Mouse (Mus musculus): ENCODE measurements at regions not wholly inside any gene's neighbourhood (a gene's known extent, or its start where the extent isn't known, plus 50 kb on each side); places are given as distances from the start of the nearest gene placed in this dataset.
A peak's percentile ranks its signal among the peaks of the same experiment; 100 is the strongest.
"Not testable (repeated sequence)": the region's sequence is repeated elsewhere in the genome, so short reads cannot be mapped to it uniquely, and the experiment has no call there.

DNA sequence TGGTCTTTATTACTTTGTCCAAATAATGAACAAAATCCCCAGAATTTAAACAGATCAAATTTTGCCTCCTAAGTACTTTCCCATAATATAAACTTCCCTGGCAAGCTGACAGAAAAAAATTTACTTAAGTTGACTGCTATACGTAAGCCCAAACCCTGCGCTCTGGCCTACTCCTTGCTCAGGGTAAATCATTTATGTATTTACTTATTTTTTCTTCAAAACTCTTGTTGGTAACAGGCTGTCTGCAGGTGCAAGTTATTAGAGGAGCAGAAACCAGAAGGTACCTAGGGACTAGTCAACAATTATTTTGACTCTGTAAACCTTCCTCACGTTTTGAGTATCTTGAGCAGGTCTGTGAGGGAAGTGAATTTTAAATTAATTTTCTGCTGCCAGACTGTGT is 2615.7 kb downstream of the Poteg start:
- DNase-seq (ENCODE audit: low spot score in 2 of 2): no peak

DNA sequence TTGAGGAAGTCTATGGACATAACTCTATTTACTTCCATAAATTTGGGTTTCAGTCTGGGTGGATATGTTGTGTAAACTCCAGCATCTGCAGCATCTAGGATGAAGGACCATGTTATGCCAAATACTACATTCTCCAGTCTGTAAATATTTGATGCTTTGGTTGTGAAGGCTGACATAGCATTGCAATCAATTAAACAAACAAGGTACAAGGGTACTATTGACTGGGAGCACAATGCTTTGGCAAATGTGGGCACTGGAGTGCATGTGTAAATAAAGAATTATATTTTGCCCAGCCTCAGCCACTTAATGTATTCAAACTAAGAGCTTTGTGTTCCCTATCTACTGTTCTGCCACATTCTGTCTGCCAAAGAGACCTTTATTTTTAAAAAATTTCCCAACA is 2630.3 kb downstream of the Poteg start:
- no peak for DNase-seq (ENCODE audit: low spot score in 2 of 2)

DNA sequence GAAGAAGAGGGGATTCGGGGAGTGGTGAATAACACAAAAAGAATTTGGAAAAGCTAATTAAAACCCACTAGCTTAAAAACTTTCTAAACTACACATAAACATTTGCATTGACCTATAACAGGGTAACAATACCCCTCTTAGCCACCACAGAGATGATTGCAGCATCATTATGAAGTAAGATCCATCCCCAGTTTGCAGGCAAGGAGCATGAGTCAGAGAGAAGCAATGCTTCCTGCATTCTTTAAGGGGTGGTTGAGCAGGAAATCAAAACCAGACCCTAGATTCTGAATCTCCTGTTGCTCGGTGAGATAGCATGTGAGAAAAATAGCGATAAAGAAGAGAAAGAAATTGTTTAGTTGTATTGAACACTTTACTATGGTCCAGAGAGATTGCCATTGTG is 2680.3 kb downstream of the Poteg start:
- no peak for DNase-seq (ENCODE audit: low spot score in 2 of 2)

DNA sequence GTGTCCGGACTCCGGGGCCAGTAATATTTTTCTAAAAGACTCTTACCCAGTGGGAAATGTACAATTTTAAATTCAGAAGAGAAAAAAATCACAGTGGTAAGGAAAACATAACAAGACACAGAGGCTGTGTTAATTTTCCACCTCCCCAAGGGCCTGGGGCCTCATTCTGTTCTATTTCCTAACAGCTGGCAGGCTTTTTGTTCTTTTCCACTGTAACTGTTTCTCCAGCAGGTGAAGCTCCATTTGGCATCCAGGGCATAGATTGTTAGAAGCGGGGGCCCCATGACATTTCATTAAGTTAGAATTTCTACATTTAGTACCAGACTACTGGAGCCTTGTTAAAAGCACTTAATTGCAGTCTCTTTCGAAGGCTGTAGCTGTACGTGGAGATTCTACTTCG is 2687.5 kb downstream of the Poteg start:
- no peak for DNase-seq (ENCODE audit: low spot score in 2 of 2)

DNA sequence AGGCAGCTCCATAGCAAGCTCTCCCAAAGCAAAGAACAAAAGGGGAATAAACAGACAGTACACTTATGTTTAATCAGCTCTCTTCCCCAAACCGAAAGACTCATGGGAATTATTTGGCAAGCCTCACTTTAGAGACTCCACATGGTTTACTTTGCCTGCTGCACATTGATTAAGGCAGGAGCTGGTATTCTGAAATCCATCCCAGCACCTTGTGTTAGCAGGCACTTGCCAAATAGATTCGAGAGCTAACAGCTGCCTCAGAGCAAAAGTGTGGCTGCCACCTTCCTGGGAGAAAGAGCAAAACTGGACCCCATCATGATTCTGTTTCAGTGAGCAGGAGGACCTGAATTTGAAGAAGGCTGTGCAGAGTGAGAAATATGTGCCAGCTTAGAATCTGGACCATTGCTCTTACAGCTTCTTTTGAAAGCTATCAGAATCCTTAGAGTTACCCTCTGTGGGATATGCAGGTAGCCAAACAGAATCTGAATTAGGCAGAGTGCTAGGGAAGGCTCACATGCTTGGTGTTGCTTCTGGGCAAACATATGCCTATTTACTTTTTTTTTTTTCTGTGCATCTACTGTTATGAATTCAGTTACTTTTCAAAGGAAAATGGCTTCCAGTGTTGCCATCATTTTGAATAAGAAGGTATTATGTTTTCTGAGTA is 2703.8 kb downstream of the Poteg start:
- DNase-seq (ENCODE audit: low spot score in 2 of 2): no peak

DNA sequence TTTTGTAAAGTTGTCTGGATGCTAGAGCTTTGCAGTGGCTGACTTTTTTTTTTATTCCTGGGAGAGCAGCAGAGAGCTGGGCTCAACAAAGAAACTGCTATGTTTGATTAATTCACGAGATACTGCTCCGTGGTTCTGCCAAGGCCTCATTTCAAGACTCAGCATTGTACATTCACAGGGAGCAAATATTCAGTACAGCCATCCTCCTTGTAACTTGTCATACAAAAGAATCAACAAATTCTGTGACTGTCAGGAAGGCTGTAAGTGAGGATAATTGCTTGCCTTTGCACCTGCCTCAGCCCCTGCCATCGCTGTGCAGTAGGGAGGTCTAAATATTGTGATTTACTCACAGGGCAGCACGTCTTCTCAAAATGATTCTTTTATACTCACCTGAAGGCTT is 2705.5 kb downstream of the Poteg start:
- no peak for DNase-seq (ENCODE audit: low spot score in 2 of 2)

DNA sequence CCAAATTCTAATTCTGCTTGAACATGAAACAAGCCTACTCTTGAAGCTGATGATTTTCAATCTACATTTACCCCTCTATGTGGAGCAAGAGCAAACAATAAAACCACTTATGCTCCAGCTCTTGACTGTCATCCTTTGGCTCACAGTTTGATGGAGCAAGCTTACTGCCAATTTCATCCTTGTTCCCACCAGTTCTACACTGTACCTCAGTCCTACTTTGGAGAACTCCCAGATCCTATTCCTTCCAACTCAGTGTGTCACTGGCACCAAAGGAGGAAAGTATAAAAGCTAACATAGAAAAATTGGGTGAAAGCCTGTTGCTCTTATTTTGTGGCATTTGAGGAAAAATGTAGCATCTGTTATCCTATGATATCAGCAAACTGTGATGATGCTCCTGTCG is 2724.4 kb downstream of the Poteg start:
- DNase-seq (ENCODE audit: low spot score in 2 of 2): no peak

DNA sequence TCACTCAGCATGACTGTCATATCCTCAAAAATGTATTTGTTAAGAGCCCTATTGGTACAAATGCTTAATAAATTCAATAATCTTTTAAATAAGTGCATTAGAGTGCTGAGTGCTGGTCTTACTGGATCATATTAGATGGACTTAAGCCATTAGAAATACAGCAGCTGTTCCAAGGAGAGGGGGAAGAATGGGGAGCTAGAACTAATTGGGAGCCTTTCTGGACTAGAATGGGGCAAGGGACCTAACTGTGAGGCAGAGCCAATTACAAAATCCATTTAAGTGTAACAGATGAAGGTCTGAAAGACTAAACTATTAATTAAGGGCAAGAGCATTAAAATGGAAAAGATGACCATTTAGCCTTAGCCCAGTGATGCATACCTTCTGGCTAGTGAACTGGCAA is 2755.3 kb downstream of the Poteg start:
- not testable (repeated sequence) for DNase-seq (ENCODE audit: low spot score in 2 of 2)

DNA sequence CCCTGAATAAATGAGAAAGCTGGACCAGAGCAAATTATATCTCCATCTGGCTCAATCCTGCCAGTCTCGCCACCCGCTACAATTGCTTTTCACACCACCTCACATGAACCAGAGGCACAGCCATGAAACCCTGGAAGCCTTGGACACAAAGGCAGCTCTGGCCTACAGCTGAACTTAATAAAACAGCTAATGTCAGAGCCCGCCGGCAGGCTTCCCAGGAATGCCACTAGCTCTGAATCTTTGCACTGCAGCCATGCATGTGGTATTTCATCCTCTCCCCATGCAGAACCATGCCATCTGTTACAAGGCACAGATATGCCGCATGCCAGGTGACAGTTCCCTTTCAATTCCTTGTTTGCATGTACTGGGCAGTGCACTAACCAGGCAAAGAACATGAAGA is 2779.9 kb downstream of the Poteg start:
- DNase-seq (ENCODE audit: low spot score in 2 of 2): no peak

DNA sequence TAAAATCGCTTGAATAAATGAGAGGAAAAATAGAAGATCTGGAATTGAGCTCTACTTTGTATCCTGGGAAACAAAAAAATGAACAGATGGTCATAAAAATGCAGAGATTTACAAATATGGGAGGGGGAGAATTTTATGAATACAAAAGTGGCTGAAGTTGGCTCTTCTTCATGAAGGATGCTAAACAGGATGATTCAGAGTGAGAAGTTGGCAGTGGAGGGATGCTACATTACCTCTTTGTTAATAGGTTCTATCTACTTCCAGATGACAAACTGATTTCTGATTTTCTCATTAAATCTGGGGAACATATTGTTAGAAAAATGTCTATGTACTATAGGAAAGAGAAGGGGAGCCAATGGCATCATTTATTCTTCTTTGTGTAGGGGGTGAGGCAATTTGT is 2785.8 kb downstream of the Poteg start:
- no peak for DNase-seq (ENCODE audit: low spot score in 2 of 2)

DNA sequence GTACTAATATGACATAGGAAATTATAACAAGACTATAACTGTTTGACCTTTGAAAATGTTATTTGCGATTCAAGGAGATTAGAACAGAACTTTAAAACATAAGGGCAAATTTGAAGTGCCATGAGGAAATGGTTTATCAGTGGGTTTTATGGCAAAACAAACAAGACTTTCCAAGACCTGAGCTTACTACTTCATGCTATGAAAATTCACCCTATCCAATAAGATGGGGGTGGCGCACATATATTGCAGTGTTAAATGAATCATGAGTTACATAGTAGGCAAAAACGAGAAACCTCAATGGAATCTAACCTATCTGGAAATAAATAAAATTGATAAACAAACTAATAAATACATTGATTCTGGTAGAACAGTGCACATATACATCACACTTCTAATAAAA is 2804.3 kb downstream of the Poteg start:
- DNase-seq (ENCODE audit: low spot score in 2 of 2): no peak

DNA sequence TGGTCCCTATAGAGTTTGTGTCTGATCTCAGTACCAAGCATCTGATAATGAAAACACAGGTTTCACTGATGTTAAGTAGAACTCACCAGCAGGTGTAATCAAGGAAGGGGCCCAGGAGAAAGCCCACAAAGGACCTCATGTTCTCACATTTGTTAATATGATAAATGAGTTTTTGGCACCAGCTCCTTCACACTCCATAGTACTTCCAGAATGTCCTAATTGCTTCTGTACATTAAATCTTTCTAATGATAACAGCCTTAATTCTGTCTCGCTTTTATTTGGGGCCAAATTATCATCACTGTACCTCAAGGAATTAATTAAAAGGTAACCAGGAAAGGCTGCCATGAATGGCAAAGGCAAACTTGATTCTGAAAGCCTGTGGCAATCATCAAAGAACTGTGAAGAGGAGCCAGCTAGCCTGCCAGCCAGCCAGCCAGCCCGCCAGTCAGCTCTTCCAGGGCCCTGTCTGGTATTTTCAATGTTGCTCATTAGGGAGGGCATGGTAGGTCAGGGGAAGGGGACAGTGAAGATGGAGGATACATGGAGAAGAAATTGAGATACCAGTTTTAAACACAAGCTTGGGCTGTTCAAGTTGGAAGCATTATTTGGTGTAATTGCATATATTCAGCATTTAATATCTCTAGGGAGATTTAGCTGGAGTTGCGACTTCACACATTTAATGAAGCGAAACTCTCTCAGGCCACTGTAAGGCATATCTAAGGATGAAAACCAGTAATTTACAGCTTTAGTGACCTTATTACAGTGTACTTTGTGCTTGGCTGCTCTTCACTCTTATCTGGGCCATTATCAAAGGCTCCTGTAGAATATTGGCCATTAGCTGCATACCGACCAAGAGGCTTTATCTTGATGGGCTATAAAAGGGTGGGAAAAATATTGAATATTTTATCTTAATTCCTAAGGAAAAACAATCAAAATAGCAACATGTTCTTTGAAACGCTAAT is 2822.8 kb downstream of the Poteg start:
- no peak for DNase-seq (ENCODE audit: low spot score in 2 of 2)

DNA sequence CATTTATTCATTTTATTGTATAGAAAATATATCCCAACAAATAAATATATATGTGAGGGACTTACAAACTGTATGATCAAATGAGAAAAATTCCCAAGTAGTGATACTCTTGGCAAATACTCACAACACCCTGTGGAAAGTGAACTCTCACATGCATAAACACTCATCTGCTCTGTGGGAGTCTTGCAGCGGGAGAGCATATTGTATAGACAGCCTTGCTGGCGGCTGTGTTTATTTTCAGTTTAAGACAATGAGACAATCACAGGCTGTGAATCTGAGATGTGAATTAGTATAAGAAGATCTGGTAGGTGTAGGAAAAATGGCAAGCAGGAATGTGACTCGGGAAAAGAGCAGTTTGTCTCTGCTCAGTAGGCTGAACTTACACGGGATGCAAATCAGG is 2841.7 kb downstream of the Poteg start:
- peak; percentile 5 to 16 for DNase-seq (ENCODE audit: low spot score in 2 of 2)

DNA sequence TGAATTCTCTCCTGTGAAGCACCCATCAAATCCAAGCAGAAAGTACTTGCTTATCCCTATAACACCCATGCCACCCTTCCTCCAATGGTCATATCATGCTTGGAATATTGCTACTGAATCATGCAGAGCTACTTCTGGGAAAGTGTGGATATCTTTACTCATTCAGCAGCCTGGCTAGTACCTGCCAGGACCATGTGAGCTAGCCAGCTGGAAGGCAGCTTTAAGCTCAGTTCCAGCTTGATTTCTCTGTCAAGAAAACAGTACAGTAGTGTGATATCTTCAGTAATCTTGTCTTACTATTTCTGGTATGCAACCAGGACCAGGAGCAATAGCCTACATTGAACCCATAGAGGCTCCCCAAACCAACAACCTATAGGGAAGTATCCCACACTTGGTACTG is 2883.7 kb downstream of the Poteg start:
- no peak for DNase-seq (ENCODE audit: low spot score in 2 of 2)

DNA sequence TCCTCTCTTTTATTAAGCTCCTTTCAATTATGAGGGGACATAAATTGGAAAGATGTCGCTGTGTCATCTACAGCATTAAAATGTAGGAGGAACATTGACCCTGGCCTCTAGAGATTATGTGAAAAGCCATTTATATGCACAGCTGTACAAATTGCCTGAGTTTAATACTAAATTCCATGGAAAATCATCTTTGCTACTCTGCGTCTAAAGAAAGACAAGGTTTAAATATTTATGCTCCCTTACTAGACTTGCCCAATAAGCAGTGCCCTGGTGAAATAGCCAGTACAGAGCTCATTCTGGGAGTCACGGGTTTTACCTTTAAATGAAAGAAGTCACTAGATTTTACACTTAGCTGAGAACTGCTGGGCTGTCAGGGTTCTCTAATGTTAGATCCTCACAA is 2885.9 kb downstream of the Poteg start:
- no peak for DNase-seq (ENCODE audit: low spot score in 2 of 2)

DNA sequence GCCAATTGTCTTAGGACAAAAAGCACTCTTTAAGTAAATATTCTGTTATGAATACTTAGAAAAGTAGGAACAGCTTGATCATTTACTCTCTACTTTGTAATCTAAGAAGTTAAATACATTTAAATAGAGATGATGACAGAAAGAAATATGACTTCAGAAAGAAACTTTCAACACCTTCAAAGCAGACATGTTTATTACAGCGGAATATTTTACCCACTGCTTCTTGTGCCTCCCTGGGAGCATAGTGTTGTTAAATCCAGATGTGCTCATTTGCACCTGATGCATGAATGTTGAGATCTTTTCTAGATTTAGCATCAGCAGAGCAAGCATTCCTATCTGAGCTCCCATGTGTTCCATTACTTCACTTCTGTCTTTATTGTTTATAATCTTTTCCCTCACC is 2912.0 kb downstream of the Poteg start:
- DNase-seq (ENCODE audit: low spot score in 2 of 2): no peak

DNA sequence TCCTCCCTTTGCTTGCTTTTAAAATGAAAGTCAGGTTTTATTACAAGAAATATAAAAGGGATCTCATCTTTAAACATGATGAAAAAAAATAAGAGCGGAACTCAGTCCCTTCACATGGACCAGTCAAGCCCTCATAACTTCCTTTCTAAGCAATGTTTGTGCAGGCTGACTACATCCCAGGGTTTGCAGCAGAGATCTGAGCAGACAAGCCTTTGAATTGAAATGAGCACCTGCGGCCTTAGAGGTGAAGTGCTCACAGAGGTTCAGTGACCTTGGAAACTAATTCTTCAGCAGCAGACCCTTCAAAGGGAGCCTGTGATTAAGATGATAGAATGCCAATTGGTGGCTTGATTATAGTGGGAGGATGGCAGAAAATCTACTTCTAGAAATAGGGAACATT is 2918.3 kb downstream of the Poteg start:
- no peak for DNase-seq (ENCODE audit: low spot score in 2 of 2)

DNA sequence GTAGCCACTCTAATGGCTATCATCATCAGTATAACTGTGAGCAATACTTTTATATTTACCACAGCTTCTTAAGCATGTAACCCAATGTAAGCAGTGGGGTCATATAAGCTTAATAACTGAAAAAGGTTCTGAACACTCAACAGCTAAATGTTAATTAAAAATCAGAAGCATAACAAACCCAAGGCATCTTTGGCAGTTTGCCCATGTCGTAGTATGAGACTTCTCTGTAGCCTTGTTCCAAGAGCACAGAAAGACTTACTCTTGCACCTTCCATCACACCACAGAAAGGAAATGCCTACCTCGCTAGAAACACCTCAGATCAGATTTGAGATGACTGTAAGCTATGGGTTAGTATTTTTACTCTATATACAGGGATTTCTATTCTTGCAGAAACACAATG is 2944.5 kb downstream of the Poteg start:
- no peak for DNase-seq (ENCODE audit: low spot score in 2 of 2)

DNA sequence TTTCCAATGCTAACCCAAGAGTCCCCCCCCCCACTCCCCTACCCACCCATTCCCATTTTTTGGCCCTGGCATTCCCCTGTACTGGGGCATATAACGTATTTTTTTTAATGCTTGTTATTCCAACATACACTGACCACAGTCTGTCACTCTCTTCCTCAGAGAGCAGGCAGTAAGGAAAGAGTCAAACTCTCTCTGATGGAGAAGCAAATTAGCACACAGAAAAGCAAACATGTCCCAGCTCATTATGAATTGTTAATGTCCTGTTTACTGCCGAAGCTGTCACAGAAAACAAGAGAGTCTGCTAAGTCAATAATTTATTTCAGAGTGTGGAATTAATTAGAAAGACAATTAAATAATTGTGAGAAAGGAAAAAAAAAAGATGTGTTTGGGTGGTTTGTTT is 2989.1 kb upstream of the 5930422O12Rik start:
- DNase-seq (ENCODE audit: low spot score in 2 of 2): no peak

DNA sequence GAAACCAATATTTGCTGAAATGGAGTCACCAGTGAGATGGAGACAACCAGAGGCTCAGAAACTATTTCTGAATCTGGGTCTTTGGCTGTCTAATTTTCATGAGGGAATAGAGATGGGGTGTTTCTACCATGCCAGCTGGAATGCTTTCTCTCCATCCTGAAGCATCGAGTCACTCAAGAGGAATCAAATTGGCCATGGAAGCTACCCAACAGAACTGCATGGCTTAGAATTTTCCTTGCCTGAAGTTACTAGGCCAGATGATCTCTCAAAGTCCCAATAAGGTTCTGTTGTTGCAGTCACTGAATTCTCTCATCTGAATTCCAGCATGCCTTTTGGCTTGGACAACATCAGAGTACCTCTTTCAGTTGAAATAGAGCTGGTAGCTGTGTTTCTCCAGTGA is 2986.7 kb upstream of the 5930422O12Rik start:
- no peak for DNase-seq (ENCODE audit: low spot score in 2 of 2)

DNA sequence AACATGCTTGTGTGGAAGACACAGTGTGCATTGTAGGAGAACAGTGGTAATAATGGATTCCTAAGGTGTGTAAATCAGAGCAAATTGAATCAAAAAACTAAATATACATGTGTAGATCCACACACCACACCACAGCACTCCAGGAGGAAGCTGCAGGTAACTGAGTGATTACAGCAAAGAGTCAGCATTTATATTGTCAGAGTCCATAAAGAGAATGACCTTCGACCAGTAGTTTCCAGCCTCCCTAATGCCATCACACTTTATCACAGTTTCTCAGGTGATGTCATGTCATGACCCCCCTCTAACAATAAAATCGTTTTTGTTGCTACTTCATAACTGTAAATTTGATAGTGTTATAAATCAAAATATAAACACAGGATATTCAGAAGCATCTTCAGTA is 2984.6 kb upstream of the 5930422O12Rik start:
- DNase-seq (ENCODE audit: low spot score in 2 of 2): no peak

DNA sequence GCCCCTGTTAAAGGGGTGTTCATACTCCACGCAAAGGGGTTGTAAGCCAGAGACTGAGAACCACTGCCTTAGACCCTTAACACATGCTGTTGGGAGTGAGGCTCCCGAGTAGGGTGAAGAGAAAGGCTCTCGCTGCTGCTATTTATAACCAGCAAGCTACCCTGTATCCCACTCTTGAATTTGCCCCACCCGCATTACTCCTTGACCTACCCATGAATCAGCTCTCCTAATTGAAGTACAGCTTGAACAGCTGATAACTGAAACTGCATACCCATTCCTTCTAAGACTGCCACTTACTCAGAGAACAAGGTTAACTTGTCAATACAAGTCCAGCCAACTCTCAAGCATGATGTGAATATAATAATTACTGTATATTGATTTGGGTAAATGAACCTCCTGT is 2984.2 kb upstream of the 5930422O12Rik start:
- no peak for DNase-seq (ENCODE audit: low spot score in 2 of 2)

DNA sequence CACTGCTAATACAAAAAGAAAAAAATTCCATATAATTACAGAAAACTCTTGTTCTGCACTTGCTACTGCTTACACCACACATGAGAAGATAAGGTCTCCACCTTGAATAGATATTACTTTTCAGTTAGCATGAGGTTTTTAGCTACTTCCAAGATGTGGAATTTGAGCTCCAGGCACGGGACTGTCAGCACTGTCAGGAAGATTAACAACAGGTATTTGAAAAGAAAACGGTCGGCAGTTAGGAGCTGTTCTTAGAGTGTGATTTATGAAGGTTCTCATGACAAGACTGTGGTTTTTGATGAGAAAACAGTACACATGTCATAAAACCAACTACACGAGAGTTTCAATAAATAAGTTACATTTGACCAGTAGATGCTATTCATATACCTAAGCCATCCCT is 2970.4 kb upstream of the 5930422O12Rik start:
- DNase-seq (ENCODE audit: low spot score in 2 of 2): no peak

Measured in right cerebral cortex, postnatal 36 days (tissue).